Mouse (Mus musculus): ENCODE measurements around the gene Gm9803.
A peak's percentile ranks its signal among the peaks of the same experiment; 100 is the strongest.

DNA sequence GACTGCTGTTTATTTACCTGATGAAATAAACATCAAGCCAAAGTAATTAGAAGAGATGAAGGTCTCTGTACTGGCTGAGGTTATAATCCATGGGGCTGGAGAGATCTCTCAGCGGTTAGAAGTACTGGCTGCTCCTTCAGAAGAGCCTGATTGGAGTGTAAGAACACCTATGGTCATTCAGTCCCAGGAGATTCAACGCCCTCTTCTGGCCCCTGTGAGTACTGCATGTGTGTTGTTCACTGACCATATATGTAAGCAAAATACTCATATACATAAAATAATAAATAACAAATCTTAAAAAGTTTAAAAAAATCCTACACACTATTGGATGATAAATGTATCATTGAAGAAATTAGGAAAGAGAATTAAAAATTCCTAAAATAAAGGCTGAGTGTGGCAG is 36.9 kb downstream of the Gm9803 start:
- TF ChIP-seq CTCF (conservative IDR thresholded peaks at IDR 0.05; ENCODE audit: low read length), result peak; percentile 78
- no peak for TF ChIP-seq NANOG (IDR thresholded peaks at IDR 0.05; ENCODE audit: borderline replicate concordance, low read length)
- TF ChIP-seq POU5F1 (IDR thresholded peaks at IDR 0.05; ENCODE audit: borderline replicate concordance, low read length), result no peak
